Mouse (Mus musculus) hindbrain, embryonic 10.5 days (tissue): ENCODE measurements at regions not wholly inside any gene's neighbourhood (a gene's known extent, or its start where the extent isn't known, plus 50 kb on each side); places are given as distances from the start of the nearest gene placed in this dataset.

ENCODE experiments used
- DNase-seq: peaks from one replicate; pipeline ENCODE4 v3.0.0-alpha.2; 2017; ENCODE audit warnings: low spot score
- H3K27ac ChIP-seq: fragments of 300-500 bp; sonication (generic); 2 replicates; pipeline ENCODE4 v1.5.1; 2016; ENCODE audit warnings: mild to moderate bottlenecking, moderate library complexity
- H3K27me3 ChIP-seq: fragments of 300-500 bp; sonication (generic); 2 replicates; pipeline ENCODE4 v1.6.1; 2016; ENCODE audit warnings: mild to moderate bottlenecking; ENCODE audit not compliant: poor library complexity, insufficient read depth, severe bottlenecking
- H3K36me3 ChIP-seq: fragments of 300-500 bp; sonication (generic); 2 replicates; pipeline ENCODE4 v1.6.1; 2016; ENCODE audit warnings: mild to moderate bottlenecking, moderate library complexity
- H3K4me1 ChIP-seq: fragments of 300-500 bp; sonication (generic); replicated peaks from 2 replicates; pipeline ENCODE4 v1.6.1; 2016; ENCODE audit warnings: mild to moderate bottlenecking
- H3K4me3 ChIP-seq: fragments of 300-500 bp; sonication (generic); 2 replicates; pipeline ENCODE4 v1.5.1; 2016; ENCODE audit warnings: mild to moderate bottlenecking, moderate library complexity
- H3K9me3 ChIP-seq: fragments of 300-500 bp; sonication (generic); 2 replicates; pipeline ENCODE4 v1.6.1; 2016; ENCODE audit warnings: mild to moderate bottlenecking, moderate library complexity
- WGBS: fragments of 180-500 bp; shearing (Covaris S2); methylation state at CpG from one replicate; pipeline ENCODE4 v1.1.7; 2016; 5-methylcytosine and 5-hydroxymethylcytosine counted together

DNA sequence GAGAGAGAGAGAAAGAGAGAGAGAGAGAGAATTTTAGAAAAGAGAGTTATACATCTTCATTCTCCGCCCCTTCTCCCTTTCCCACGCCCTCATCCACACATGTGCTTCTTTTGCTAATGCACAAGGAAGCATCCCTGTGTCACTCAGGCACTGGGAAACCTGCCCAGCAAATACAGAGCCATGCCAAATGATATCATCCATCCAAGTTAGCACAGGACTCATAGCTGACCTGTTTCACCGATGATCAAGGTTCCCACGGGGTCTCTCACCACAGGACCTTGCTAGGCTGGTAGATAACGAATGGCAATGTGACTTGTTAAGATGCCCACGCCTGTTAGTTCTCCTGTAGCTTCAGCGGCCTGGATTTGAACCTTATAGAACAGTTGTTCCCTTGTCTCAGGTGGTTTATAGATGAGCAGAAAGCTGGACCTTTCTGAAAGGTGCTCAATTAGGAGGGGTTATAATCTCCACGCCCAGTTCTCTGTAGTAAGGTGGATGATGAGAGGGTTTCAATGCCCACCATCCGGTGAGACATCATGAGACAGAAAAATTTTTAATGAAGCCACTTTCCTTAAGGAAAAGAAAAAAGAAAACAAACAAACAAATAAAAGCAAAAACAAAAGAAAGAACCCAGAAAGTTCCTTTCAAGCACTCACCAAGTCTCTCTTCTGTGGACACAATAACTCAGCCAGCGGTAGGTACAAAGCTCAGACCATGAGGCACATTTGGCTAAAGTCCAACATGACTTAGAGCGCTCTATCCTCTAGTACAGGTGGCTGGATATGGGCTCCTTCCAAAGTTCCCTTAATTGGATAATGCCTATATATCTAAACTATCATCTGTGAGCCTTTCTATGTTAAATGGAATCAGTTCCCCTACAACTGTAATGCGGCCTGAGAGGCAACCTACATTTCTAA lies 57.1 kb upstream of the Bmp2k start:
- Histone ChIP-seq H3K36me3 (no peaks in the 10 kb centered on the region), H3K4me3 (no peak overlapping the region), H3K27me3 (no peaks in the 10 kb centered on the region), H3K9me3 (no peaks in the 10 kb centered on the region), H3K4me1 (peaks cover 18% of the 10 kb centered on the region), H3K27ac (no peak overlapping the region)
- no peak for DNase-seq
- 85% methylated on average over 12 of the region's 12 CpGs for whole genome bisulfite sequencing

DNA sequence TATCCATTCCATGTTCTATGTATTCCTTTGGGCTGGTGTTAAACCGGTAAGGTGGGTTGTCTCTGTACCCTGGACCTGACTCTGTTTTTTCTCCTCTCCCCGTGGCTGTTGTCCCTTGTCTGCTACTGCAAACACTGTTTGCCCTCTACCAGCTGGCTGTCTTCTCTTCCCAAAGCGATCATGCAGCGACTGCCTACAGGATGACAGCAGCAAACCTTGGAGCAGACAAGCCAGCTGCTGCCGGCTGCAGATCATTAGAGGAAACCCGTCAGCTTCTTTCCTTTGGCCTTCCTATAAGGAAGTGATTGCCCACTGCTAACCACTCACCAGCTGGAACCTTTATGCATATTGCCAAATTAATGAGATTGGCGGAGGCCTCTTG lies 56.4 kb upstream of the Bmp2k start:
- 68% methylated on average over 7 of the region's 7 CpGs for WGBS
- Histone ChIP-seq H3K27ac (no peak overlapping the region), H3K4me3 (no peak overlapping the region), H3K9me3 (no peaks in the 10 kb centered on the region), H3K27me3 (no peaks in the 10 kb centered on the region), H3K36me3 (no peaks in the 10 kb centered on the region), H3K4me1 (peaks cover 18% of the 10 kb centered on the region)
- DNase-seq = no peak

DNA sequence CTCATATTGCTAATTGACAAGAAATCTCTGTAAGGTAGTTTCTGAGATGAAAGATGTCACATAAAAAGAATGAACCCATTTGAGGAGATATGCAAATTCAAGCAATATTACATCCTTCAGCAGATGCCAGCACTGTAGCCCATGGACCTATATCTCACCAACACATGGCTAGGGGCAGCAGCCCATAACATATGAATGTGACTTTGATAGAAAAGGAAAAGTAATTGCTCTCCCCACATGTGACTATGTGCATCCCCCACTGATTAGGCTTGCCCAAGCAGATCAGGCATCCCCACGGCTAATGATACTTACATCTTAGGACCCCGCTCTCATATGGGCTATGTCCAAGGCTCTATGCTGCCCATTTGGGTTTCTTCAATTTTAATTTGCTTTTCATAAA lies 56.0 kb upstream of the Bmp2k start:
- Histone ChIP-seq H3K27me3 (no peaks in the 10 kb centered on the region), H3K36me3 (no peaks in the 10 kb centered on the region), H3K9me3 (no peaks in the 10 kb centered on the region), H3K27ac (no peak overlapping the region), H3K4me3 (no peak overlapping the region), H3K4me1 (peaks cover 18% of the 10 kb centered on the region)
- WGBS = 87% methylated on average over 2 of the region's 2 CpGs
- DNase-seq = no peak
